Mouse (Mus musculus) hindbrain, embryonic 11.5 days (tissue): ENCODE measurements around the gene Lalba. TPM values are rescaled to one million over a fixed set of nuclear protein-coding genes. Genes with fewer than 3 reads are reported as not detected.

ENCODE experiments used
- ATAC-seq: fragments of 200-750 bp; cut with Nextera tagmentation; 2 replicates; pipeline ENCODE4 v1.8.0; 2017; ENCODE audit warnings: mild to moderate bottlenecking, moderate TSS enrichment, moderate library complexity; ENCODE audit not compliant: low FRiP score
- DNase-seq: peaks from one replicate; pipeline ENCODE4 v3.0.0-alpha.2; 2015; ENCODE audit warnings: low spot score
- H3K27ac ChIP-seq: fragments of 300-500 bp; sonication (generic); 2 replicates; pipeline ENCODE4 v1.5.1; 2014; ENCODE audit warnings: mild to moderate bottlenecking, low read depth, low read length
- H3K27me3 ChIP-seq: fragments of 300-500 bp; sonication (generic); 2 replicates; pipeline ENCODE4 v1.6.1; 2014; ENCODE audit warnings: mild to moderate bottlenecking, low read length, moderate library complexity, mixed read lengths; ENCODE audit not compliant: control insufficient read depth, insufficient read depth
- H3K36me3 ChIP-seq: fragments of 300-500 bp; sonication (generic); 2 replicates; pipeline ENCODE4 v1.6.1; 2014; ENCODE audit warnings: mild to moderate bottlenecking, low read length, moderate library complexity, mixed read lengths; ENCODE audit not compliant: control insufficient read depth, insufficient read depth
- H3K4me1 ChIP-seq: fragments of 300-500 bp; sonication (generic); replicated peaks from 2 replicates; pipeline ENCODE4 v1.6.1; 2014; ENCODE audit warnings: low read length, mixed read lengths; ENCODE audit not compliant: control insufficient read depth, insufficient read depth
- H3K4me2 ChIP-seq: fragments of 300-500 bp; sonication (generic); replicated peaks from 2 replicates; pipeline ENCODE4 v1.6.1; 2014; ENCODE audit warnings: mild to moderate bottlenecking, low read depth, low read length
- H3K4me3 ChIP-seq: fragments of 300-500 bp; sonication (generic); 2 replicates; pipeline ENCODE4 v1.5.1; 2014; ENCODE audit warnings: low read depth, low read length
- H3K9ac ChIP-seq: fragments of 300-500 bp; sonication (generic); 2 replicates; pipeline ENCODE4 v1.6.1; 2014; ENCODE audit warnings: low read depth, low read length
- H3K9me3 ChIP-seq: fragments of 300-500 bp; sonication (generic); 2 replicates; pipeline ENCODE4 v1.6.1; 2016; ENCODE audit warnings: low read length; ENCODE audit not compliant: control insufficient read depth
- WGBS: fragments of 180-500 bp; shearing (Covaris S2); extraction: QIAGEN DNeasy Blood & Tissue Kit; methylation state at CpG from one replicate; pipeline ENCODE4 v1.1.7; 2014; 5-methylcytosine and 5-hydroxymethylcytosine counted together
- polyA plus RNA-seq: library from polyadenylated mRNA; unstranded; fragments of >200 nt; fragmentation: Nextera tagmentation; extraction: Ambion mirVana; gene quantifications from 2 replicates; pipeline ENCODE4 v1.2.1, GENCODE M21; 2014

Gene Lalba
- polyA plus RNA-seq, 1 experiment from 2014 or later = not detected

- H3K9ac ChIP-seq = no peak overlapping the region
- 73% methylated on average over 7 of the region's 7 CpGs for WGBS
- H3K4me3 ChIP-seq = no peak overlapping the region
- H3K36me3 ChIP-seq = no peaks in the 10 kb centered on the region
- H3K27me3 ChIP-seq = no peaks in the 10 kb centered on the region
- ATAC-seq (no peak), DNase-seq (no peak)
- no peak overlapping the region for H3K4me2 ChIP-seq
- H3K4me1 ChIP-seq = no peaks in the 10 kb centered on the region
- no peak overlapping the region for H3K27ac ChIP-seq
- H3K9me3 ChIP-seq = no peaks in the 10 kb centered on the region
Observed at GRCm38 (mm10) chr15:98479568-98480102, 2.9 kb downstream of the Lalba start.

- no peak overlapping the region for H3K4me3 ChIP-seq
- H3K27ac ChIP-seq = no peak overlapping the region
- no peaks in the 10 kb centered on the region for H3K36me3 ChIP-seq
- no peak for ATAC-seq
- no peaks in the 10 kb centered on the region for H3K4me1 ChIP-seq
- no peaks in the 10 kb centered on the region for H3K27me3 ChIP-seq
- H3K4me2 ChIP-seq = no peak overlapping the region
- no peak overlapping the region for H3K9ac ChIP-seq
- WGBS = 81% methylated on average over 5 of the region's 5 CpGs
- no peak for DNase-seq
- H3K9me3 ChIP-seq = no peaks in the 10 kb centered on the region
Observed at GRCm38 (mm10) chr15:98476281-98476680, 6.2 kb downstream of the Lalba start.

GRCm38 (mm10) chr15:98475382-98475781 lies 7.1 kb downstream of the Lalba start:
- DNase-seq (peak; percentile 54), ATAC-seq (no peak)
- Histone ChIP-seq H3K27me3 (no peaks in the 10 kb centered on the region), H3K36me3 (no peaks in the 10 kb centered on the region), H3K9me3 (no peaks in the 10 kb centered on the region), H3K9ac (no peak overlapping the region), H3K27ac (no peak overlapping the region), H3K4me2 (no peak overlapping the region), H3K4me3 (no peak overlapping the region), H3K4me1 (no peaks in the 10 kb centered on the region)
- 56% methylated on average over 10 of the region's 10 CpGs for WGBS

- Histone ChIP-seq H3K4me1 (no peaks in the 10 kb centered on the region), H3K4me3 (no peak overlapping the region), H3K27me3 (no peaks in the 10 kb centered on the region), H3K36me3 (no peaks in the 10 kb centered on the region), H3K9me3 (no peaks in the 10 kb centered on the region), H3K4me2 (no peak overlapping the region), H3K27ac (no peak overlapping the region), H3K9ac (no peak overlapping the region)
- 81% methylated on average over 10 of the region's 10 CpGs for WGBS
- DNase-seq (no peak), ATAC-seq (no peak)
Observed at GRCm38 (mm10) chr15:98474958-98475357, 7.6 kb downstream of the Lalba start.

- Histone ChIP-seq H3K4me2 (no peak overlapping the region), H3K4me3 (no peak overlapping the region), H3K27ac (no peak overlapping the region), H3K36me3 (no peaks in the 10 kb centered on the region), H3K9ac (no peak overlapping the region), H3K27me3 (no peaks in the 10 kb centered on the region), H3K4me1 (no peaks in the 10 kb centered on the region), H3K9me3 (no peaks in the 10 kb centered on the region)
- DNase-seq = no peak
- WGBS = 87% methylated on average over 13 of the region's 13 CpGs
- no peak for ATAC-seq
Observed at GRCm38 (mm10) chr15:98471539-98471938, 11.0 kb downstream of the Lalba start.

GRCm38 (mm10) chr15:98469596-98469995 lies 12.9 kb downstream of the Lalba start, which contains the start of gene OR5BS1P:
TSS of gene OR5BS1P (plus strand) at chr15:98469896.
- Histone ChIP-seq H3K4me2 (no peak within 1 kb of the TSS), H3K36me3 (no peaks in the 10 kb centered on the region), H3K4me1 (no peaks in the 10 kb centered on the region), H3K9me3 (no peaks in the 10 kb centered on the region), H3K4me3 (no peak within 1 kb of the TSS), H3K27me3 (no peaks in the 10 kb centered on the region), H3K27ac (no peak within 1 kb of the TSS), H3K9ac (no peak within 1 kb of the TSS)
- ATAC-seq = no peak
- WGBS = 94% methylated on average over 4 of the region's 4 CpGs
- no peak for DNase-seq

- no peak within 1 kb of the TSS for H3K4me2 ChIP-seq
- H3K4me3 ChIP-seq = no peak within 1 kb of the TSS
- 85% methylated on average over 7 of the region's 7 CpGs for WGBS
- H3K9ac ChIP-seq = no peak within 1 kb of the TSS
- ATAC-seq = no peak
- no peaks in the 10 kb centered on the region for H3K36me3 ChIP-seq
- no peaks in the 10 kb centered on the region for H3K27me3 ChIP-seq
- no peaks in the 10 kb centered on the region for H3K4me1 ChIP-seq
- no peaks in the 10 kb centered on the region for H3K9me3 ChIP-seq
- H3K27ac ChIP-seq = no peak within 1 kb of the TSS
- DNase-seq = no peak
Observed at GRCm38 (mm10) chr15:98452288-98452687, 30.2 kb downstream of the Lalba start, which contains the start of gene Olfr281. TSS of gene Olfr281 (plus strand) at chr15:98452588.

- Histone ChIP-seq H3K4me1 (no peaks in the 10 kb centered on the region), H3K27ac (no peak overlapping the region), H3K4me3 (no peak overlapping the region), H3K4me2 (no peak overlapping the region), H3K36me3 (no peaks in the 10 kb centered on the region), H3K27me3 (no peaks in the 10 kb centered on the region), H3K9ac (no peak overlapping the region), H3K9me3 (no peaks in the 10 kb centered on the region)
- DNase-seq = peak; percentile 18
- 58% methylated on average over 4 of the region's 4 CpGs for WGBS
- ATAC-seq = no peak
Observed at GRCm38 (mm10) chr15:98448521-98448920, 34.0 kb downstream of the Lalba start.

- Histone ChIP-seq H3K4me3 (no peak overlapping the region), H3K4me2 (no peak overlapping the region), H3K9me3 (no peaks in the 10 kb centered on the region), H3K36me3 (no peaks in the 10 kb centered on the region), H3K27me3 (no peaks in the 10 kb centered on the region), H3K27ac (no peak overlapping the region), H3K4me1 (no peaks in the 10 kb centered on the region), H3K9ac (no peak overlapping the region)
- DNase-seq = no peak
- no peak for ATAC-seq
- WGBS = 79% methylated on average over 3 of the region's 3 CpGs
Observed at GRCm38 (mm10) chr15:98444561-98444960, 38.0 kb downstream of the Lalba start.
